Mouse (Mus musculus) megakaryocyte, embryonic 14.5 days (primary cell): ENCODE results near the gene Tmem184b.

Experiments used
- FLI1 ChIP-seq: IDR thresholded peaks from 2 replicates; pipeline ENCODE4 v1.6.1; 2012; ENCODE audit warnings: low read length, inconsistent platforms, mixed read lengths
- GATA1 ChIP-seq: IDR thresholded peaks from 3 replicates; pipeline ENCODE4 v1.6.1; 2012; ENCODE audit warnings: mixed read lengths, low read length, inconsistent platforms, borderline replicate concordance

DNA sequence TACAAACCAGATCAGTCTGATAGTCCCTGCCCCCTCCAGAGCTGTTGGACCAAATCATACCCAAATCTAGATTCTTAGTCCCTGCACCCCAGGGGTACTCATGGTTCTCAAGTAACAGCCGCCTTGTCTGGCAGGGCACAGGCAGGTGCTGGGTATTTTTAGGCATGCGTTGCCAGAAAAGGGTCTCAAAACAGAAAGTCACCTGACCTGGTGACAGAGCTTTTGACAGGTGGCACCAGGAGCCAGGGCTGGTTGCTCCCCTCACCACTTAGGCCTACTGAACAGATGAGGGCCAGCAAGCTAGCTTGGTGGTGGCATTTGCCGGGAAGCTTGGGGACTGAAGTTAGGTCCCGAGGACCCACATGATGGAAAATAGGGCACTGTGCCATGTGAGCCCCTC is 3.2 kb upstream of the Tmem184b start:
- no peak for TF ChIP-seq GATA1
- no peak for TF ChIP-seq FLI1
